Mouse (Mus musculus) cortical plate, adult 2 months (tissue): ENCODE measurements around the gene Mms19. TPM values are rescaled to one million over a fixed set of nuclear protein-coding genes. Genes with fewer than 3 reads are reported as not detected.
A peak's percentile ranks its signal among the peaks of the same experiment; 100 is the strongest.

Experiments
- H3K27ac ChIP-seq: fragments of 200-500 bp; 2 replicates; pipeline ENCODE4 v1.5.1; 2012; ENCODE audit warnings: low read length, control low read depth, inconsistent platforms; ENCODE audit not compliant: insufficient read depth
- H3K4me1 ChIP-seq: fragments of 200-500 bp; 2 replicates; pipeline ENCODE4 v1.6.1; 2011; ENCODE audit warnings: low read length; ENCODE audit not compliant: control insufficient read depth, insufficient read depth
- H3K4me3 ChIP-seq: fragments of 200-500 bp; 2 replicates; pipeline ENCODE4 v1.5.1; 2011; ENCODE audit warnings: mild to moderate bottlenecking, low read length, control low read depth; ENCODE audit not compliant: insufficient read depth
- CTCF ChIP-seq: fragments of 200-500 bp; IDR thresholded peaks from 2 replicates; pipeline ENCODE4 v1.5.1; 2011; ENCODE audit warnings: mild to moderate bottlenecking, control low read depth, low read length; ENCODE audit not compliant: insufficient read depth; ENCODE audit errors: extremely low read depth
- POLR2A ChIP-seq: fragments of 200-500 bp; IDR thresholded peaks from 2 replicates; pipeline ENCODE4 v1.6.1; 2011; ENCODE audit warnings: mild to moderate bottlenecking, low read length, control low read depth; ENCODE audit not compliant: insufficient read depth; ENCODE audit errors: extremely low read depth
- polyA plus RNA-seq: library from polyadenylated mRNA; depleted of rRNA; stranded (reverse); fragments of >200 nt; gene quantifications from 2 replicates; pipeline ENCODE4 v1.2.3, GENCODE M21; 2012

The Mms19 gene
- polyA plus RNA-seq, 1 experiment = 44.3 TPM

DNA sequence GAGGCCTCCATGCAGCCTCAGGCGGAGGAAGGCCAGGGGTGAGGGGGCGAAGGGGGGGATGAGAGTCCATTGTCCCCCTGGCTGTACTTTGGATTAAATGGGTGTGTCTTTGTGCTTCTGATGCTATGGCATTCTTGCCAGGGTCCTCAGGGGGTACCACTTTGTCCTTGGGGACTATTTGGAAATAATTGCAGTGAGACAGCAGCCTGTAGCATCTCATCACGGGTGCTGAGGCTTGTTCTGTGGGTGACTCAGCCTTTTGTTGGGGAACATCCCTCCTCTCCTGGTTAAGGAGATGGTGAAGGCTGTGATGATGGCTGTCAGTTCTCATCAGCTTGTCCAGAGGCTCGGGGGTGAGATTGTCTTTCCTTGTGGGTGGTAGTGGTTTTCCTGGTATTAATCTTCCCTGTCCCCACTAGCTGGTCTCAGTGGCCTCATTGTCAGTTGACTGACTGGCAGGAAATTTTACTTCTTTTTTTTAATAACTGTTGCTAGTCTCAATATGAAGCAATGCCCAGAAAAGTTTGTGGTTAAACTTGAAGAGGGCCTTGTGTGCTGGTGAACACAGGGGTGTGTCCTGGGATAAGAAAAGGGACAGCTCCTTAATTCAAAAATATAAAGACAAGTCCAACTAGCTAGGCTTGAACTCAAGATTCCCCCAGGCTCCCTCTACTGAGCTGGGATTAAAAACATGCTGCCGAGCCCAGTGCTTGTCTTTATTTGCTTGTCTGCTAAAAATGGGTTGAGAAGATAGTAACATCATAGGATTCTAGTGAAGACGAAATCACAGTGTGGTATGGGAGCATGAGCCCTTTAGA, 67.0 kb downstream of the Mms19 start:
- TF ChIP-seq POLR2A = no peak
- no peak for TF ChIP-seq CTCF
- Histone ChIP-seq H3K4me3 (peak overlapping the region; percentile 92), H3K27ac (no peak overlapping the region), H3K4me1 (peaks cover 5% of the 10 kb centered on the region)

GRCm38 (mm10) chr19:41912121-41913080, 68.6 kb downstream of the Mms19 start:
- peak overlapping the region; percentile 75 for H3K27ac ChIP-seq
- peak overlapping the region; percentile 92 for H3K4me3 ChIP-seq
- peaks cover 5% of the 10 kb centered on the region for H3K4me1 ChIP-seq
- TF ChIP-seq POLR2A = no peak
- no peak for TF ChIP-seq CTCF

- Histone ChIP-seq H3K4me1 (peaks cover 5% of the 10 kb centered on the region), H3K27ac (peak within 1 kb of the TSS; percentile 75), H3K4me3 (peak within 1 kb of the TSS; percentile 92)
- peak; percentile 74 for TF ChIP-seq POLR2A
- no peak for TF ChIP-seq CTCF
These were observed 69.5 kb downstream of the Mms19 start, which contains the start of gene Pgam1 for GRCm38 (mm10) chr19:41911178-41912073. Gene Pgam1 (plus strand): TSS chr19:41911923.

- H3K4me3 ChIP-seq = no peak overlapping the region
- TF ChIP-seq POLR2A = no peak
- no peak for TF ChIP-seq CTCF
- no peak overlapping the region for H3K27ac ChIP-seq
- peaks cover 5% of the 10 kb centered on the region for H3K4me1 ChIP-seq
These were observed 70.6 kb downstream of the Mms19 start for GRCm38 (mm10) chr19:41910396-41910795.

- TF ChIP-seq POLR2A (no peak), CTCF (no peak)
- no peak overlapping the region for H3K4me3 ChIP-seq
- H3K27ac ChIP-seq = no peak overlapping the region
- peaks cover 3% of the 10 kb centered on the region; the same call in 1 of the 2 replicates for H3K4me1 ChIP-seq
These were observed 72.2 kb downstream of the Mms19 start for GRCm38 (mm10) chr19:41908736-41909135.

GRCm38 (mm10) chr19:41907079-41907760, 73.7 kb downstream of the Mms19 start:
- no peak overlapping the region for H3K4me3 ChIP-seq
- no peak overlapping the region for H3K27ac ChIP-seq
- no peak for TF ChIP-seq POLR2A
- TF ChIP-seq CTCF = no peak
- H3K4me1 ChIP-seq = no peaks in the 10 kb centered on the region

- H3K4me3 ChIP-seq = no peak overlapping the region
- no peak overlapping the region for H3K27ac ChIP-seq
- TF ChIP-seq POLR2A (no peak), CTCF (no peak)
- H3K4me1 ChIP-seq = no peaks in the 10 kb centered on the region
These were observed 74.5 kb downstream of the Mms19 start for GRCm38 (mm10) chr19:41906311-41907078.

DNA sequence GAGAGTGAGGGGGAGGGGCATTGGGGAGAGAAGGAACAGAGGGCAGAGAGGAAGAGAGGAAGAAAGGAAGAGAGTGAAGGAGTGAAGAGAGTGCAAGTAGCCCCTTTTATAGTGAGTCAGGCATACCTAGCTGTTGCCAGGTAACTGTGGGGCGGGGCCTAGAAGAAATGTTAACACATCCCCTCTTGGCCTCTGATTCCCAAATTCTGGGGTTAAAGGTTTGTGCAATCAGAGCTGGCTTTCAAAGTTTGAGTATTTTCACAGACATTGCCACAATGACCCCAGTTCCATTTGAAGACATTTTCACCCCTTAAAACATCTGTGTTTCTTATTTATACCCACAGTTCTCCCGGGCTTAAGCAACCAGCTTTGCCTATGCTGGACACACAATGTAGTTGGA, 75.7 kb downstream of the Mms19 start:
- Histone ChIP-seq H3K4me3 (no peak overlapping the region), H3K4me1 (no peaks in the 10 kb centered on the region), H3K27ac (no peak overlapping the region)
- TF ChIP-seq CTCF = no peak
- TF ChIP-seq POLR2A = no peak
